ENCODE assay signal across 19 mouse cellular contexts in the genomic region with DNA sequence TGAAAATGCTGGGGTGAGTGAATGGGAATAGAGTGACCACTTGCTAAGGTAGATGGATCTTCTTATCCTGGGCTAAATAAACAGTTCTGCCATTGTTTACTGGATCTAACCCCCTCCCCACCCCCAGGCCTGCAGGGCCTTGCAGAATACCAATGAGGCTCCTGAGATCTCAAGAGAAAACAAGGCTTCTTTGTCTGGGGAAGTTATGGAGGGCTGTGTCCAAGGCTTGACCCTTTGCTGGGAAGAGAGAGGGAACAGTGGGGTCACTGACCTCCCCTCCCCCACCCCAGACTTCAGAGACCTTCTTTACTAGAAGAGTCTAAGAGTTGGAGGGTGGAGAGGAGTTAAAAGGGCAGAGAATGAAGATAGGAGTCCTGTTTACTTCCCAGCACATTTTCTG. TPM values are rescaled to one million over a fixed set of nuclear protein-coding genes. Genes with fewer than 3 reads are reported as not detected.
"Had no signal": no experiment of that assay in that cellular context is flagged by ENCODE, and none has a peak within 500 bp of the region (broad histone marks: within the 10 kb centered on the region; RNA-seq: fewer than 3 reads in every experiment).

No protein-coding gene starts in this region.

- H3K9ac ChIP-seq: limb, embryonic 12.5 days; liver, embryonic 13.5 days; liver, postnatal 0 days; lung, embryonic 15.5 days; midbrain, embryonic 15.5 days had no signal

- H3K27me3 ChIP-seq: liver, embryonic 13.5 days; lung, embryonic 15.5 days; midbrain, embryonic 15.5 days had no signal

- H3K4me1 ChIP-seq: limb, embryonic 12.5 days; liver, embryonic 13.5 days; lung, embryonic 15.5 days; midbrain, embryonic 15.5 days had no signal

- H3K9me3 ChIP-seq: limb, embryonic 12.5 days; liver, embryonic 13.5 days; lung, embryonic 15.5 days; megakaryocyte, embryonic 14.5 days; midbrain, embryonic 15.5 days had no signal

- H3K36me3 ChIP-seq: limb, embryonic 12.5 days; liver, embryonic 13.5 days; lung, embryonic 15.5 days; midbrain, embryonic 15.5 days had no signal

- H3K27ac ChIP-seq: limb, embryonic 12.5 days; liver, embryonic 13.5 days; lung, embryonic 15.5 days; macrophage; midbrain, embryonic 15.5 days had no signal

- H3K4me2 ChIP-seq: limb, embryonic 12.5 days; liver, embryonic 13.5 days; lung, embryonic 15.5 days; midbrain, embryonic 15.5 days had no signal

- ATAC-seq: liver, postnatal 0 days; midbrain, embryonic 15.5 days had no signal

- DNase-seq: kidney, adult 2 months; kidney, postnatal 25 days; liver; liver, embryonic 13.5 days; liver, postnatal 0 days; lung, postnatal 14 days; right cerebral cortex, postnatal 25 days; thymus, postnatal 36 days had no signal

- H3K4me3 ChIP-seq: limb, embryonic 12.5 days; liver, embryonic 13.5 days; lung, embryonic 15.5 days; megakaryocyte, embryonic 14.5 days; midbrain, embryonic 15.5 days had no signal

RNA-seq across cellular contexts. Expression of gene Rab9b, which starts 39.9 kb away (rescaled TPM):
- total RNA-seq: neutrophil, adult 5-6 weeks had no signal
- polyA plus RNA-seq: kidney, adult 2 months; liver, embryonic 13.5 days; liver, postnatal 0 days; macrophage; small intestine, adult 2 months; thymus, postnatal 0 days had no signal

RNA-seq across cellular contexts. Expression of gene Glra4, which starts 48.7 kb away (rescaled TPM):
- total RNA-seq: left cerebral cortex, postnatal 36 days; neutrophil, adult 5-6 weeks had no signal
- polyA plus RNA-seq: kidney, adult 2 months; kidney, embryonic 16.5 days; limb, embryonic 12.5 days; liver, embryonic 13.5 days; liver, postnatal 0 days; macrophage; midbrain, embryonic 15.5 days; small intestine, adult 2 months; stomach, embryonic 16.5 days; thymus, postnatal 0 days had no signal
